8 mouse cellular contexts compared by ENCODE assay signal in genomic region chr4:149517868-149518340, GRCm38 (mm10). TPM values are rescaled to one million over a fixed set of nuclear protein-coding genes. Genes with fewer than 3 reads are reported as not detected.
DNase-seq lines count a peak whose midpoint lies in the region; ATAC-seq and TF ChIP-seq lines count a peak whose summit lies in the region.

Gene Ctnnbip1, plus strand, starts transcription at chr4:149518236.

- no peak within 1 kb of the TSS for H3K27ac ChIP-seq in bone marrow macrophage, adult 2 months (ENCODE audit: insufficient read depth, low read depth, low read length)
- H3K27ac ChIP-seq in embryonic fibroblast, embryonic 13.5 days (ENCODE audit: insufficient read depth, low read length), result no peak within 1 kb of the TSS
- H3K27ac ChIP-seq in heart, embryonic 10.5 days, result peak within 1 kb of the TSS; percentile 92
- H3K27ac ChIP-seq in kidney, embryonic 15.5 days, result peak within 1 kb of the TSS; percentile 75

- H3K36me3 ChIP-seq in heart, embryonic 10.5 days, result no peaks in the 10 kb centered on the region
- H3K36me3 ChIP-seq in kidney, embryonic 15.5 days, result no peaks in the 10 kb centered on the region

- peak; percentile 98 for DNase-seq in A20 (ENCODE audit: low read depth, low spot score)
- DNase-seq in heart, embryonic 10.5 days (ENCODE audit: low spot score), result peak; percentile 99
- DNase-seq in liver, result peak; percentile 95
- DNase-seq in spleen, postnatal 4 days (ENCODE audit: low spot score in 2 of 2), result peak; percentile 95

- H3K4me3 ChIP-seq in bone marrow macrophage, adult 2 months (ENCODE audit: insufficient read depth, low read length), result peak within 1 kb of the TSS; percentile 64
- peak within 1 kb of the TSS; percentile 58 for H3K4me3 ChIP-seq in embryonic fibroblast, embryonic 13.5 days (ENCODE audit: insufficient read depth, low read length)
- H3K4me3 ChIP-seq in heart, embryonic 10.5 days, result peak within 1 kb of the TSS; percentile 76
- peak within 1 kb of the TSS; percentile 89 for H3K4me3 ChIP-seq in kidney, embryonic 15.5 days (replicated peaks)

- WGBS in heart, embryonic 10.5 days, result under 1% methylated on average over 31 of the region's 46 CpGs
- under 1% methylated on average over 33 of the region's 46 CpGs for WGBS in kidney, embryonic 15.5 days

- peak within 1 kb of the TSS; percentile 92 for H3K9ac ChIP-seq in kidney, embryonic 15.5 days

- no peak for TF ChIP-seq POLR2A in bone marrow macrophage, adult 2 months (IDR thresholded peaks at IDR 0.05; ENCODE audit: borderline replicate concordance, low read depth, low read length)
- TF ChIP-seq POLR2A in embryonic fibroblast, embryonic 13.5 days (IDR thresholded peaks at IDR 0.05; ENCODE audit: low read depth, low read length), result peak; percentile 52; the same call in 1 of the 2 replicates

- no peak for TF ChIP-seq CTCF in bone marrow macrophage, adult 2 months (IDR thresholded peaks at IDR 0.05; ENCODE audit: low read depth, low read length)
- TF ChIP-seq CTCF in embryonic fibroblast, embryonic 13.5 days (IDR thresholded peaks at IDR 0.05; ENCODE audit: borderline replicate concordance, insufficient read depth, low read length), result no peak

- ATAC-seq in kidney, embryonic 15.5 days (replicated peaks; ENCODE audit: low FRiP score), result peak; percentile 99
- ATAC-seq in monocyte, adult 5-6 weeks (replicated peaks; ENCODE audit: insufficient number of reproducible peaks, low FRiP score, low TSS enrichment, poor library complexity, severe bottlenecking), result peak; percentile 97

- H3K27me3 ChIP-seq in heart, embryonic 10.5 days (ENCODE audit: insufficient read depth, poor library complexity, severe bottlenecking), result no peaks in the 10 kb centered on the region
- H3K27me3 ChIP-seq in kidney, embryonic 15.5 days, result no peaks in the 10 kb centered on the region

- peak within 1 kb of the TSS; percentile 91 for H3K4me2 ChIP-seq in kidney, embryonic 15.5 days

- peaks cover 21% of the 10 kb centered on the region for H3K4me1 ChIP-seq in bone marrow macrophage, adult 2 months (ENCODE audit: control insufficient read depth, insufficient read depth, low read length)
- no peaks in the 10 kb centered on the region for H3K4me1 ChIP-seq in embryonic fibroblast, embryonic 13.5 days (ENCODE audit: control insufficient read depth, insufficient read depth, low read length)
- peaks cover 33% of the 10 kb centered on the region for H3K4me1 ChIP-seq in heart, embryonic 10.5 days
- peaks cover 47% of the 10 kb centered on the region for H3K4me1 ChIP-seq in kidney, embryonic 15.5 days

- no peaks in the 10 kb centered on the region for H3K9me3 ChIP-seq in heart, embryonic 10.5 days
- H3K9me3 ChIP-seq in kidney, embryonic 15.5 days (replicated peaks), result no peaks in the 10 kb centered on the region

RNA-seq across cellular contexts. Expression of gene Ctnnbip1, which starts in this region (rescaled TPM):
- 16.2 and 18.8 TPM in 2 replicates for polyA plus RNA-seq in bone marrow macrophage, adult 2 months (2012; ENCODE audit: insufficient read depth, insufficient read length, missing spikeins)
- polyA plus RNA-seq in embryonic fibroblast, embryonic 13.5 days (2011; ENCODE audit: insufficient read length, low read depth, missing spikeins), result 11.4 TPM in 2 replicates
- 40.1 and 49.9 TPM in 2 replicates for polyA plus RNA-seq in heart, embryonic 10.5 days (2016; fragmentation: Nextera tagmentation; extraction: Ambion mirVana)
- polyA plus RNA-seq in kidney, embryonic 15.5 days (2015; fragmentation: Nextera tagmentation; extraction: Ambion mirVana), result 62.1 and 64.8 TPM in 2 replicates
- total RNA-seq in monocyte, adult 5-6 weeks (2017), result 2.7 to 6.5 TPM (median 4.1 TPM) in 3 replicates

Comparison
In these comparisons a context has a peak if more than half of its experiments do, and no peak if none do; other contexts are left out.
1. H3K27ac ChIP-seq: peak in heart, embryonic 10.5 days (single experiment) and kidney, embryonic 15.5 days (single experiment); none in bone marrow macrophage, adult 2 months (single experiment) and embryonic fibroblast, embryonic 13.5 days (single experiment).
2. Peak in every context shown above with its lines, with median percentiles within 50 percentile points of each other: DNase-seq and H3K4me3 ChIP-seq.